Mouse (Mus musculus): ENCODE measurements at regions not wholly inside any gene's neighbourhood (a gene's known extent, or its start where the extent isn't known, plus 50 kb on each side); places are given as distances from the start of the nearest gene placed in this dataset.
"Not testable (repeated sequence)": the region's sequence is repeated elsewhere in the genome, so short reads cannot be mapped to it uniquely, and the experiment has no call there.

DNA sequence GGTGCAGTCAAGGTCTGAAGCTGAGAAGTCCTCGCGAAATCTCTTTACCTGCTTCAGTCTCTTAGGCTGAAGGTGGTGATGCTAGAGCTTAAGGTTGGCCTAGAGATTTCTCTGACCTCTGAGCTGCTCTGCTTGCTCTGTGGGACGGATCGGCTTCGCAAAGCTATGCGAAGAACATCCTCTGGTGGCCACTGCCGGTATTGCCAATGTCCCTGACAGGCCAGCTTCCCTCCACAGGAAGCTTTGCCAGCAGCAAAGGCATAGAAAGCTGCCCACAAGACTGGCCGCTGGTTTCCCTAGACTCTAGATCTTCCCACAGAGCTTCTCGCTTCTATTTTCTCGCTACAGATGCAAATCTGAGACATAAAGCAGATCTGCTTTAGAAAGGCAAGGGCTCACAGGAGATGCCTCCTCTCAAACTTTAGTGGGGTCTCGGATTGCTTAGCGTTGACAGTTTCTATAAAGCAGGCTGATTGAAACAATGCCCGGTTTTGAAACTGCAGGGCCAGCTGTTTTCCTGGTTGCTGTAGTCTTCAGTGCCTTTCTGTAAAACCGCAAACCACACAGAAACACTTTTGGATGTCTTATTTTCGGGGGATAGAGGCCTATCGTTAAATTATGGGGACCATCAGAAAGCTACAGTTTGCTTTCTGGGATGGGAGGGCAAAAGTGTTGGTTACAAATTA is 153.7 kb downstream of the Car8 start:
- DNase-seq (ENCODE audit: low read depth) = peak; percentile 40

- DNase-seq (ENCODE audit: low read depth) = no peak
Observed at GRCm38 (mm10) chr4:8079349-8079748, 159.5 kb downstream of the Car8 start.

GRCm38 (mm10) chr4:8072989-8073573 is 165.8 kb downstream of the Car8 start:
- no peak for DNase-seq (ENCODE audit: low read depth)

GRCm38 (mm10) chr4:8070693-8071092 is 168.1 kb downstream of the Car8 start:
- not testable (repeated sequence) for DNase-seq (ENCODE audit: low read depth)

DNA sequence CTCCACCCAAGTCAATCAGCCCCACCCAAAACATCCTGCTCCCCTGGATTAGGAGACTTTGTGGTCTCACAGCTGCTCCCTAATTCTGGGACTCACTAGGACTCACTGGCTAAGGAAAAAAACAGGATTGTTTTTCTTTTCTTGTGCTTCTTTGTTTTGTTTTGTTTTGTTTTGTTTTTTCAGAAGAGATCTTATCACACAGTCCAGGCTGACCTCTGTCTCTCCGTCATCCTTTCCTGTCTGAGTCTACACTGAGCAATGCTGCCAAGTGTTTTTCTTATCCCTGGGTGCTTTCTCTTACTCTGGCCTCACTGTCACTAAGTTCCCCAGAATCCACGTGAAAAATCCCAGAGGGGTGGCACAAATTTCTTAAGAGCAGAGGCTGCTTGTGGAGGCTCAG is 170.8 kb downstream of the Car8 start:
- no peak for DNase-seq (ENCODE audit: low read depth)

DNA sequence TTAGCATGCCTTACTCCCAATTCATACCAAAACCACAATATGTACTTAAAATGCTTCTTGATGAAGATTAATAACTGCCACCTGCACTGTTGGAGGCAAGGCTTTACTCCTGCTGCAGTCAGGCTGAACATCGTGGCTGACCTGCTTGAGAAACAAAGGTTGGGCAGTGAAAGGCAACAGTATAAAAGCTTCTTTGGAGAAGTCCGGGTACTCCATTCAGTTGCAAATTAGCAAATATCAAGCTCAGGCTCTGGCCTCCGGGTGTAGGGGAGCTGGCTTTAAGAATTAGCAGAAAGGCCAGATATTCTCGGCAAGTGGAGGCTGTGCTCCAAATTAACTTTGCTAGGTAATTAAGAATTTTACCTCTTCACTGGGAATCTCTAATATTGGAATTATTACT is 197.1 kb downstream of the Car8 start:
- DNase-seq (ENCODE audit: low read depth) = no peak

GRCm38 (mm10) chr4:8037863-8038262 is 201.0 kb downstream of the Car8 start:
- DNase-seq (ENCODE audit: low read depth) = no peak

DNA sequence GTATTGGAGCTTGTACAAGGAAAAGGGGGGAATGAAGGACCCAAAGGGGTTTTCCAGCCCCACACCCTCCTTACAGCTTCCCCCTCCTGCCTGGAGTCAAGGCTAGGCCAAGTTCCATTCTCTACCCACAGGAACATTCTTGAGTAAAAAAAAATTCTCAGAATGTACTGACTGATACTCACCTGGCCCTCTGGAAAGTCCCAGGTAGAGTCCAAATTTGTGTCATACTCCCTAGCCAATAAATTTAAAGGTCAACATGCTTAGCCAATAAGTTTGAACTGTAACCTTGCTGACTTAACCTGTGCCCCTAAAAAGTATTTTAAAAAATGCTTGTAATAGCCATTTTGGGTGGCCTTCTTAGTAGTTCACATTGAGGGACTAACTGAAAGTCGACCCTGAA is 205.4 kb downstream of the Car8 start:
- DNase-seq (ENCODE audit: low read depth) = not testable (repeated sequence)

DNA sequence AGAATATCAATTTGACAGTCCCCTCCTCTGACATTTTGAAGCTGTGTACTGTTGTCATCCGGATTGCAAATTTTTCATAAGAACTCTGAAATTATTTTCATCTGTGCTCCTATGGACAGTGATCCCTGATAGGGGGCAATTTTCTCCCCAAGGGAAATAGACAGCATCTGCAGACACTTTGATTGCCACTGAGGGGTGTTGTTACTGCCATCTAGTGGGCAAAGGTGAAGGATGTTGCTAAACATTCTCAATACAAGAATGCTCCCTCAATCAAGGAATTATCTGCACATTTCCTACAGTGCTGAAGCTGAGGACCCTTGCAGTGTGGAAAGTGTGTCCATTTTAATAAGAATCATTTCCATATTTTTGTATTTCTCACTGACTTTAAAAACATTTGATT is 233.7 kb downstream of the Car8 start:
- DNase-seq (ENCODE audit: low read depth) = peak; percentile 17

DNA sequence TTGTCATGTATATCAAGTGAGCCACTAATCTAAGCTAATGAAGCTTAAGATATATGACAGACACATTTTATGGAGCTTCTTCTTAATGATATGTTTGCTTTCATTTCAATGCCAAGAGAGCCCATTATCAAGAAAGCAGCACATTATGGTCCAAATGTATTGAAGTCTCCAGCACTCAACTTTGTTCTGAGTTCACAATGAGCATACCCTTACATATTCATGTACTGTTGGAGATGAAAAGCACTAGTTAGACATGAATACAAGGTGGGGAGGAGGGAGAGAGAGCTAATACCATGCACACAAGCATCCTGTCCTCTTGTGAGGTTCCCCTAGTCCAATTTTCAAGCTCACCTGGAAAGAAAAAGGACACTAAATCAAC is 241.3 kb downstream of the Car8 start:
- no peak for DNase-seq (ENCODE audit: low read depth)

DNA sequence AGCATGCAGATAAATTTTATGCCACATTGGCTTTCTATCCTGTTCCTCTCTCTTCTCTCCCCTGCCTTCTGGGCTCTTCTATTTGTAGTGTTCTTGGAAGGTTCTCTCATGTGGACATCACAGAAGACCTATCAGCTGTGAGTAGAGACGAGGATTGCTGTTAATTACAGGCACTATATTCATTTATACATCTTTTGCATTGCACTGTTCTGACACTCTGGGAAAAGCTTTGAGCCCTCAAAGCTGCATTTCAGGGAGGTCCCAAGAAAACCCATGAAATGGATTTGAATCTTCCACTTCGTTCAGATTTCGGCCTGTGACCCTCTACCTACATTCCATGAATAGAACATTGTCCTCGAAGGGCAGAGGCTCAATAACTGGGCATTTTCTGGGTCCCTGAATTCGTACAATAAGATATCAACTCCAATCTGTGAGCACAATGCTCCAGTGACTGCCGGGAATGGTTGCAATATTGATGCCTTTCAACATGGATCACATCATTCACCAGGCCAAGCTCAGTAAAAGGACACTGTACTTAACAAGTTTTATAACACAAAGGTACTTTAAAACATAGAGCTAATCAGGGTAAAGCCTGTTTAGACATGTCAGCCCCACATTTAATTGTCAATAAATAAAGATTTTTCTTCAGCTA is 241.8 kb downstream of the Car8 start:
- DNase-seq (ENCODE audit: low read depth) = no peak

DNA sequence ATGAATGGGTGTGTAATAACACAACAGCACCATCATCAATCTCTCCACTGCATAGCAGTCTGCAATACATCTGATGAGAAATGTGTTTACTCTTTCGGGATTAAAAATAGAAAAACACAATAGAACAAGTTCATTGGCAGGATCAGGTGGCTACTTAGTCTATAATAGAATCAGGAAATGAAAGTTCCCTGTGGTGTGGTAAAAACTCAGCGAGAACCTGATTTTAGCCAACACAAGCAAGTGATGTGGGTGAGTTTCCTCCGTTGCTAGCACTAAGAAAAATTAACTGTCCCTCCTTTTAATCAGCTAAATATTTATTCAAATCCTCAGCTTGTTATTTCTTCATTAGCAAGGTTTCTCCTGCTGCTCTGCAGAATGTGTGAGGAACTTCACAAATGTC is 245.9 kb downstream of the Car8 start:
- DNase-seq (ENCODE audit: low read depth) = no peak

DNA sequence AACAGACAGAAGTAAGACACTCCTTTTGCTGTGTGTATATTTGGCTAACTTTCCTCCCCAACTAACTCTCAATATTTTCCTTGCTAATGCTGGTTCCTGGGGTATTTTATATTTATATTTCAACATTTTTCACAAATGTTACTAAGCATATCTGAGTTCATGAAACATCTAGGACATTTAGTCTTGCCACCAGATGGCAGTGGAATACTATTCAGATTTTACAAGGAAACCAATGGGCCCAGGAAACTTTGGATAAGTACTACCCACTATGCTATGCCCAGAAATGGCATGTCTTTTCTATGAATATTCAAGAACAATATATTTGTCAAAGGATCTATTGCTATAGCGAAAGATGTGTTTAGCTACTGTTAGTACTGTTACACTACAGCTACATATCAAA is 251.1 kb downstream of the Car8 start:
- no peak for DNase-seq (ENCODE audit: low read depth)

GRCm38 (mm10) chr4:7987346-7987745 is 251.5 kb downstream of the Car8 start:
- peak; percentile 32 for DNase-seq (ENCODE audit: low read depth)

- DNase-seq (ENCODE audit: low read depth) = no peak
Observed at GRCm38 (mm10) chr4:7984814-7985213, 254.0 kb downstream of the Car8 start.

- DNase-seq (ENCODE audit: low read depth) = no peak
Observed at GRCm38 (mm10) chr4:7979772-7980351, 259.0 kb downstream of the Car8 start.

GRCm38 (mm10) chr4:7977661-7978444 is 261.0 kb downstream of the Car8 start:
- DNase-seq (ENCODE audit: low read depth) = no peak

- no peak for DNase-seq (ENCODE audit: low read depth)
Observed at GRCm38 (mm10) chr4:7970272-7970671, 268.6 kb downstream of the Car8 start.

DNA sequence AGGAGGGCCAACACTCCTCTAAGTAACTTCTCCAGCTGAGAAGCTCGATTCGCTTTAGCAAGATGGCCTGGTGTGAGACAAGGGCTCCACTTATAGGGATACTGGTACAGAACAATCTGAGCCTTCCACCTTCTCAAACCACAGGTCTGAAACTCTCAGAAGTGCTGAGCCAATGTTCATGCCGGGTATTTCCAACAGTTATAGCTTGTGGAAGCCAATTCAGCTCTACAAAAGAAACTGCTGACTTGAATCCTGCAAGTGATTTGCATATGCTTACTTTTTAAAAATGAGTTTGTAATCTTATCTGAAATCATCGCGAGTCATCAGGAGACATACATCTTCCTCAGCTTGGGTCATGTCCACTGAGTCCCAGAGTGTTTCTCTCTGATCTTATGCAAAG is 273.2 kb downstream of the Car8 start:
- no peak for DNase-seq (ENCODE audit: low read depth)

GRCm38 (mm10) chr4:7961521-7962172 is 277.2 kb downstream of the Car8 start:
- no peak for DNase-seq (ENCODE audit: low read depth)

DNA sequence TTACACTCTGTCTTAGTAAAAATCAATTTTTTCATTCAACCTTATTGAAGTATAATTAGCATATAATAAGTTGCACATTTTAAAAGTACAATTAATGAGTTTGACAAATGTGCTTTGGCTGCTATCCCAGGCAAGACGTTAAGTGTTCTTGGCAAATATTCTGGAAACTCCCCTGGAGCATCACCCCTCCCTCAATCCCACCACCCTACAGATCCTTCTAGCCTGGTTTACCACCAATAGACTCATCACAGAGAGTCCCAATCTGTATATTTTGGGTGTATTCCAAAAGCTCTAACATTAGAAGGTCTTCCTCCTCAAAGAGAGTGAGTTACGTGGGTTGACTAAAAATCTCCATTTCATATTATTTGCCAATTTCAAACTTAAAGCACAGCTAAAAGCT is 278.5 kb downstream of the Car8 start:
- no peak for DNase-seq (ENCODE audit: low read depth)

GRCm38 (mm10) chr4:7948020-7948419 is 290.8 kb downstream of the Car8 start:
- no peak for DNase-seq (ENCODE audit: low read depth)

Data from fibroblast of lung, adult 2 months (primary cell).